Mouse (Mus musculus): ENCODE data around the gene Gtpbp8. TPM values are rescaled to one million over a fixed set of nuclear protein-coding genes. Genes with fewer than 3 reads are reported as not detected.

Gene Gtpbp8
- polyA plus RNA-seq, 1 experiment from 2014 or later = 35.3 TPM

- Histone ChIP-seq H3K27me3 (replicated peaks) (no peaks in the 10 kb centered on the region), H3K9ac (replicated peaks) (peak overlapping the region; percentile 96), H3K4me3 (replicated peaks) (peak overlapping the region; percentile 87), H3K9me3 (replicated peaks) (no peaks in the 10 kb centered on the region), H3K4me2 (peak overlapping the region; percentile 80), H3K27ac (replicated peaks) (peak overlapping the region; percentile 96), H3K36me3 (peaks cover 11% of the 10 kb centered on the region; the same call in 1 of the 2 replicates), H3K4me1 (peaks cover 27% of the 10 kb centered on the region)
- whole genome bisulfite sequencing = under 1% methylated on average over 14 of the region's 14 CpGs
- peak; percentile 78 for ATAC-seq (ENCODE audit: low FRiP score)
These were observed 21.3 kb downstream of the Gtpbp8 start for GRCm38 (mm10) chr16:44724847-44725246.

- H3K27ac ChIP-seq (replicated peaks) = peak within 1 kb of the TSS; percentile 96
- H3K4me2 ChIP-seq = peak within 1 kb of the TSS; percentile 80
- no peaks in the 10 kb centered on the region for H3K27me3 ChIP-seq (replicated peaks)
- peaks cover 27% of the 10 kb centered on the region for H3K4me1 ChIP-seq
- H3K4me3 ChIP-seq (replicated peaks) = peak within 1 kb of the TSS; percentile 87
- H3K36me3 ChIP-seq = peaks cover 14% of the 10 kb centered on the region; the same call in 1 of the 2 replicates
- peak within 1 kb of the TSS; percentile 96 for H3K9ac ChIP-seq (replicated peaks)
- peak; percentile 97 for ATAC-seq (ENCODE audit: low FRiP score)
- WGBS = under 1% methylated on average over 64 of the region's 64 CpGs
- H3K9me3 ChIP-seq (replicated peaks) = no peaks in the 10 kb centered on the region
These were observed 21.9 kb downstream of the Gtpbp8 start, which contains the start of gene Nepro for GRCm38 (mm10) chr16:44724083-44724787. Gene Nepro (plus strand): TSS chr16:44724301.

- 71% methylated on average over 2 of the region's 2 CpGs for whole genome bisulfite sequencing
- Histone ChIP-seq H3K4me1 (peaks cover 27% of the 10 kb centered on the region), H3K36me3 (peaks cover 11% of the 10 kb centered on the region; the same call in 1 of the 2 replicates), H3K4me2 (0 out of 2 replicates have a peak overlapping the region, but pooled peaks have one; percentile 80), H3K4me3 (replicated peaks) (no peak overlapping the region), H3K9ac (replicated peaks) (no peak overlapping the region), H3K27me3 (replicated peaks) (no peaks in the 10 kb centered on the region), H3K27ac (replicated peaks) (no peak overlapping the region), H3K9me3 (replicated peaks) (no peaks in the 10 kb centered on the region)
- no peak for ATAC-seq (ENCODE audit: low FRiP score)
These were observed 23.5 kb downstream of the Gtpbp8 start for GRCm38 (mm10) chr16:44722666-44723065.

- H3K4me1 ChIP-seq = peaks cover 21% of the 10 kb centered on the region
- no peak overlapping the region for H3K4me3 ChIP-seq (replicated peaks)
- H3K4me2 ChIP-seq = no peak overlapping the region
- H3K36me3 ChIP-seq = peaks cover 11% of the 10 kb centered on the region; the same call in 1 of the 2 replicates
- 74% methylated on average over 3 of the region's 3 CpGs for WGBS
- no peak overlapping the region for H3K9ac ChIP-seq (replicated peaks)
- no peak for ATAC-seq (ENCODE audit: low FRiP score)
- no peaks in the 10 kb centered on the region for H3K9me3 ChIP-seq (replicated peaks)
- H3K27ac ChIP-seq (replicated peaks) = no peak overlapping the region
- no peaks in the 10 kb centered on the region for H3K27me3 ChIP-seq (replicated peaks)
These were observed 25.6 kb downstream of the Gtpbp8 start for GRCm38 (mm10) chr16:44720518-44720917.

- ATAC-seq (ENCODE audit: low FRiP score) = no peak
These were observed 26.8 kb downstream of the Gtpbp8 start for GRCm38 (mm10) chr16:44719349-44719748.

GRCm38 (mm10) chr16:44717838-44718237, 28.3 kb downstream of the Gtpbp8 start:
- no peaks in the 10 kb centered on the region for H3K27me3 ChIP-seq (replicated peaks)
- WGBS = 83% methylated on average over 2 of the region's 2 CpGs
- no peak overlapping the region for H3K27ac ChIP-seq (replicated peaks)
- no peak overlapping the region for H3K4me2 ChIP-seq
- ATAC-seq (ENCODE audit: low FRiP score) = no peak
- H3K9ac ChIP-seq (replicated peaks) = no peak overlapping the region
- peaks cover 5% of the 10 kb centered on the region; the same call in 1 of the 2 replicates for H3K4me1 ChIP-seq
- no peak overlapping the region for H3K4me3 ChIP-seq (replicated peaks)
- H3K36me3 ChIP-seq = peaks cover 11% of the 10 kb centered on the region; the same call in 1 of the 2 replicates
- H3K9me3 ChIP-seq (replicated peaks) = no peaks in the 10 kb centered on the region

More at GRCm38 (mm10) chr16:44719349-44719748, 26.8 kb downstream of the Gtpbp8 start:
- 74% methylated on average over 7 of the region's 7 CpGs for WGBS
- Histone ChIP-seq H3K4me1 (peaks cover 13% of the 10 kb centered on the region; the same call in 1 of the 2 replicates), H3K27ac (replicated peaks) (no peak overlapping the region), H3K9ac (replicated peaks) (no peak overlapping the region), H3K9me3 (replicated peaks) (no peaks in the 10 kb centered on the region), H3K36me3 (peaks cover 11% of the 10 kb centered on the region; the same call in 1 of the 2 replicates), H3K4me2 (no peak overlapping the region), H3K27me3 (replicated peaks) (no peaks in the 10 kb centered on the region), H3K4me3 (replicated peaks) (no peak overlapping the region)

- no peak overlapping the region for H3K27ac ChIP-seq (replicated peaks)
- 72% methylated on average over 2 of the region's 2 CpGs for WGBS
- no peak overlapping the region for H3K4me3 ChIP-seq (replicated peaks)
- peaks cover 11% of the 10 kb centered on the region; the same call in 1 of the 2 replicates for H3K36me3 ChIP-seq
- peaks cover 2% of the 10 kb centered on the region; the same call in 1 of the 2 replicates for H3K4me1 ChIP-seq
- no peaks in the 10 kb centered on the region for H3K27me3 ChIP-seq (replicated peaks)
- H3K9ac ChIP-seq (replicated peaks) = no peak overlapping the region
- no peak overlapping the region for H3K4me2 ChIP-seq
- ATAC-seq (ENCODE audit: low FRiP score) = no peak
- H3K9me3 ChIP-seq (replicated peaks) = no peaks in the 10 kb centered on the region
These were observed 29.0 kb downstream of the Gtpbp8 start for GRCm38 (mm10) chr16:44717141-44717634.

GRCm38 (mm10) chr16:44716305-44717140, 29.6 kb downstream of the Gtpbp8 start:
- H3K27me3 ChIP-seq (replicated peaks) = no peaks in the 10 kb centered on the region
- H3K4me1 ChIP-seq = peaks cover 2% of the 10 kb centered on the region; the same call in 1 of the 2 replicates
- peaks cover 11% of the 10 kb centered on the region; the same call in 1 of the 2 replicates for H3K36me3 ChIP-seq
- peak; percentile 75; the same call in 1 of the 2 replicates for ATAC-seq (ENCODE audit: low FRiP score)
- WGBS = 34% methylated on average over 10 of the region's 10 CpGs
- no peak overlapping the region for H3K9ac ChIP-seq (replicated peaks)
- peak overlapping the region; percentile 25; the same call in 1 of the 2 replicates for H3K4me2 ChIP-seq
- peak overlapping the region; percentile 42 for H3K27ac ChIP-seq (replicated peaks)
- no peak overlapping the region for H3K4me3 ChIP-seq (replicated peaks)
- H3K9me3 ChIP-seq (replicated peaks) = no peaks in the 10 kb centered on the region

- Histone ChIP-seq H3K27ac (replicated peaks) (0 out of 2 replicates have a peak overlapping the region, but pooled peaks have one; percentile 19), H3K9me3 (replicated peaks) (no peaks in the 10 kb centered on the region), H3K4me2 (no peak overlapping the region), H3K9ac (replicated peaks) (no peak overlapping the region), H3K36me3 (no peaks in the 10 kb centered on the region), H3K4me1 (0 out of 2 replicates have a peak, but pooled peaks cover 6% of the 10 kb centered on the region), H3K4me3 (replicated peaks) (no peak overlapping the region), H3K27me3 (replicated peaks) (no peaks in the 10 kb centered on the region)
- 72% methylated on average over 4 of the region's 4 CpGs for WGBS
- ATAC-seq (ENCODE audit: low FRiP score) = no peak
These were observed 42.7 kb downstream of the Gtpbp8 start for GRCm38 (mm10) chr16:44703458-44703857.

- no peak overlapping the region for H3K4me2 ChIP-seq
- WGBS = 85% methylated on average over 5 of the region's 5 CpGs
- no peak overlapping the region for H3K27ac ChIP-seq (replicated peaks)
- no peaks in the 10 kb centered on the region for H3K27me3 ChIP-seq (replicated peaks)
- no peak for ATAC-seq (ENCODE audit: low FRiP score)
- H3K36me3 ChIP-seq = no peaks in the 10 kb centered on the region
- no peaks in the 10 kb centered on the region for H3K9me3 ChIP-seq (replicated peaks)
- no peak overlapping the region for H3K4me3 ChIP-seq (replicated peaks)
- H3K4me1 ChIP-seq = 0 out of 2 replicates have a peak, but pooled peaks cover 6% of the 10 kb centered on the region
- no peak overlapping the region for H3K9ac ChIP-seq (replicated peaks)
These were observed 43.9 kb downstream of the Gtpbp8 start for GRCm38 (mm10) chr16:44702272-44702671.

- no peaks in the 10 kb centered on the region for H3K9me3 ChIP-seq (replicated peaks)
- ATAC-seq (ENCODE audit: low FRiP score) = no peak
- no peak overlapping the region for H3K27ac ChIP-seq (replicated peaks)
- H3K4me3 ChIP-seq (replicated peaks) = no peak overlapping the region
- H3K4me2 ChIP-seq = no peak overlapping the region
- H3K36me3 ChIP-seq = no peaks in the 10 kb centered on the region
- WGBS = 87% methylated on average over 3 of the region's 3 CpGs
- H3K9ac ChIP-seq (replicated peaks) = no peak overlapping the region
- no peaks in the 10 kb centered on the region for H3K27me3 ChIP-seq (replicated peaks)
- H3K4me1 ChIP-seq = peaks cover 8% of the 10 kb centered on the region; the same call in 1 of the 2 replicates
These were observed 45.0 kb downstream of the Gtpbp8 start for GRCm38 (mm10) chr16:44701155-44701554.
